Mouse (Mus musculus): ENCODE measurements around the gene Ubfd1. TPM values are rescaled to one million over a fixed set of nuclear protein-coding genes. Genes with fewer than 3 reads are reported as not detected.
"Not testable (repeated sequence)": the region's sequence is repeated elsewhere in the genome, so short reads cannot be mapped to it uniquely, and the experiment has no call there.

Gene Ubfd1
- total RNA-seq, 2 experiments from 2014 or later, result 66.1 to 67.8 TPM

- DNase-seq (ENCODE audit: low spot score in 2 of 2), result peak in 1 of 2 experiments; percentile 19
These were observed 13.0 kb downstream of the Ubfd1 start for GRCm38 (mm10) chr7:122079798-122080554.

DNA sequence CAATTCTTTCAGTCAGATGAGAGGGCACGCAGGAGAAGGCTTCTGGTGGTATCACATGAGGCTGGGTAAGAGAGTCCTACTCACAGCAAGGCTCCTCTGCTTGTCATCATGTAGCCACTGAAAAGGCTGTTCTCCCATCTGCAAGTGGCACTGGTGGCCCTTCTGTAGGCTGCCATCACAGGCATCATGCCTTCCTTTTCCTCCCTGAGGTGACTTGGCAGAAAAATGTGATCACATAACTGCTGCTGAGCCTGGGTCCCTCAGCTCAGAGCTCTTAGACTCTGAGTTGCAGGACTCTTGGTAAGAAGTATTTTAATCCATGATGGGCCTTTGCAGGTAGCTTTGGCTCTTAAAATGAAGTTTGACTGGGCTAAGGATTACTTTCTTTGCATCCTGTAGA lies 14.1 kb downstream of the Ubfd1 start:
- intact Hi-C loops (cut with DNase I), result no loop called here
- DNase-seq (ENCODE audit: low spot score in 2 of 2), result no peak

More at GRCm38 (mm10) chr7:122079798-122080554, 13.0 kb downstream of the Ubfd1 start:
- intact Hi-C loops (cut with DNase I), result no loop called here

DNA sequence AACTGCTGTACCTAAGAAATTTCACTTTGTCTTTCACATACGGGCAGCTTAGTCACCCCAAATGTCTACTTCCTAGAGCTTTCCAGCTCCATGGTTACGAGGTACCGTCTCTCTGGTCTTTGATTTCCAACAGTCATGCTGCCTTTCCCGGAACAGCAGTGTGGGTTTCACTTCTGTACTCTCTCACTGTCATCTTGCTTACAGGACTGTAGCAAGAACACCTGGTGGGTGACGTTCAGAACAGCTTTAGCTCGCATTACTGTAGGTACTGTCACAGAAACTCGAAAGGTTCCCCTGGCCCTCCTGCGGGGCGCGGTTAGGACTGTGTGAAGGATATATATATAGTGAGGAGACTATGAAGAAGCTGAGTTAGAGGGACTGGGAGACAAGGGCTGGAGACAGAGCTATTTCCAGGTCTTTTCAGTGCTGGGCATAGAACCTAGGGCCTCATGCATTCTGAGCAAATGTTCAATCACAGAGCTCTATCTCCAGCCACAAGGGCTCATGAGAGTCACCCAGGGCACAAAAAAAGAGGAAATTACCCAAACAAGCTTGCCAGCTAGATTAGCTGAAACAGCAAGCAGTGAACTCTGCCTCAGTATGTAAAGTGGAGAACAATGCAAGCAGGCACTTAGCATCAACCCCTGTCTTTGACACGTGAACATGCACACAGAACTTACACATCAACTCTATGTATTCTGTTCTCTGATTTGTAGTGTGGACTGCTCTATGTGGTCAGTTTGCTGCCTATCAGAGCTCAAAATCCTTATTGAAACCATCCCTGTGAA lies 20.4 kb downstream of the Ubfd1 start:
- DNase-seq (ENCODE audit: low spot score in 2 of 2), result peak in 1 of 2 experiments; percentile 10
- intact Hi-C loops (cut with DNase I), result no loop called here

GRCm38 (mm10) chr7:122094564-122095330 lies 27.8 kb downstream of the Ubfd1 start:
- DNase-seq (ENCODE audit: low spot score in 2 of 2), result no peak
- intact Hi-C loops (cut with DNase I), result no loop called here

DNA sequence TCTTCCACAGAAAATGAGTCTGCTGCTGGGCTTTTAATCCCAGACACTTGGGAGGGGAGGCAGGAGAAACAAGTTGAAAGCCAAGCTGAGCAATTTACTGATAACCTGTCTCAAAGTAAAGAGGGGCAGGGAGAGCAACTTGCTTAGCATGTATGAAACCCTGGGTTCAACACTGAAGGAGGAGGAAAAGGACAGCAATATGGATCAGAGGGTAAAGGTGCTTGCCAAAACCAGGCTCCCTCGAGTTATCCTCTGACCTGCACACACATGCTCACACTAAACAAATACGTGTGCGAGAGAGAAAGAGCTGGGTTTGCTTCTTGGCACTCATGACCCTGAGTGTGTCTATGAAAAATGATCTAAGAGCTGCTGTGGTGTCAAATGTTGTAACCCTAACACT lies 31.0 kb downstream of the Ubfd1 start:
- intact Hi-C loops (cut with DNase I), result no loop called here
- DNase-seq (ENCODE audit: low spot score in 2 of 2), result no peak

DNA sequence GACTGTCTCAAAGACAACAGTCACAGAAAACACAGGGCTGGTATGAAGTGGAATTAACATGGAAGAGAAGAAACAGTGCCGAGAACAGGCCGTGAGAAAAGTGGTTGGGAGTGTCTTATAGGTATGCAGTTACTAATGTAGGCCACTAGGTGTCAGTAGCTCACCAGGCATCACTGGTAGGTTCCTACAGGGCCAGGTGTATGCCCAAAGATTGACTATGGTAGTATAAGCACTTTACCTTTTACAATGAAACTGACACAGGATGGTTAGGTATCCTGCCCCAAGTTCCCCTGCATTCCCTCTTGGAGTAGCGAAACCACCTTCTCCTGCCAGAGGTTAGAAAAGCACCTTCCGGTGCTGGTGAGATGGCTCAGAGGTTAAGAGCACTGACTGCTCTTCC lies 32.2 kb downstream of the Ubfd1 start:
- intact Hi-C loops (cut with DNase I), result no loop called here
- peak; percentile 33 to 47 for DNase-seq (ENCODE audit: low spot score in 2 of 2)

DNA sequence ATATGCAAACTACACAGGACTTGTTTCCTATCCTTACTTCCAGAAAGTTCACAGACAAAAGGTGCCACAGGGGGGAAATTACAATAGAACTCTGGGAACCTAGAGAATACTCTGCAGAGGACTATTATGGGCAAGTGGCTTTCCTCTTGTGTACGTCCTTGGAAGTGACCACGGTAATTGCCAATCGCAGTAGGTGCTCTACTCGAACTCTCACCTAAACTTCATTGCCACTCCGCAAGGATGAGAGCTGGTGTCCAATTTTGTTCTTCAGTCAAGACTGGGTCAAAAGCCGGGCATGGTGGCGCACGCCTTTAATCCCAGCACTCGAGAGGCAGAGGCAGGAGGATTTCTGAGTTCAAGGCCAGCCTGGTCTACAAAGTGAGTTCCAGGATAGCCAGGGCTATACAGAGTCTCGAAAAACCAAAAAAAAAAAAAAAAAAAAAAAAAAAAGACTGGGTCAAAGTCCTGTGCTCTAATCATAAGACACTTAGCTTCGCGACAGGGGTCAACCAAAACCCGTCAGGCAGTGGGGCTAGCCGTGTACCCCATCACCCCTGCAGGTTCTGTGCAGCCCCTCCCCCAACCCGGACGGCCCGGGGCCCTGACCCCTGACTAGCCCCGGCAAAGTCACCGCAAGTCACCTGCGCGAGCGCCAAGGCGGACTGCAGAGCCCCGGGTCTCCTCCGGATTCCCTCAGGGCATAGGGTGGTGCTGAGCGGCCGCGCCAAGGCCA lies 34.2 kb downstream of the Ubfd1 start:
- intact Hi-C loops (cut with DNase I); DNase-seq (ENCODE audit: low spot score in 2 of 2): not testable (repeated sequence)

DNA sequence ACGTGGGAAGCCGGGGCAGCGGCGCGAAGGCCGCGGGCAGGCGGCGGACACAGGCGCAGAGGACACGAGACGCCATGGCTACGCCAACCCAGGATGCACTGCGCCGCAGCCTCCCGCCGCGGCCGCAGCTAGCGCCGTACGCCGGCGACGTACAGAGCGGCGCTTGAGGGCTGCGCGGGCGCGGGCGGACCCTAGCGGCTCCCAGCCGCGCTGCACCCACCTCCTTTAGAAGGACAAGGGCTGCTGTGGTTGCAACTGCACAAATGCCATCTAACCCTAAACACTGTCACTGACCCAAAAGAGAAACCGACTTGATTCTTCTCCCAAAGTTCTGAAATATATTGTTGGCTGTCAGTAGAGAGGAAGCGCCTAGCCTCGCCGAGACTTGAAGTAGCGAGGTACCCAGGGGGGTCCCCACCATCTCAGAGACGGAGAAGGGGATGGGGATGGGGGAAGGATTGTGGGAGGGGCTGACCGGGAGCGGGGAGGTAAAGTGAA lies 34.8 kb downstream of the Ubfd1 start, which contains the start of gene Ndufab1:
TSS of gene Ndufab1 (minus strand) at position 140 of the 498 bp plus-strand sequence.
- DNase-seq (ENCODE audit: low spot score in 2 of 2), result peak; percentile 90 to 91

GRCm38 (mm10) chr7:122108206-122108605 lies 41.2 kb downstream of the Ubfd1 start:
- DNase-seq (ENCODE audit: low spot score in 2 of 2), result no peak
- intact Hi-C loops (cut with DNase I), result no loop called here

More for the DNA sequence above, 34.8 kb downstream of the Ubfd1 start, which contains the start of gene Ndufab1:
- intact Hi-C loops (cut with DNase I), result no loop called here

DNA sequence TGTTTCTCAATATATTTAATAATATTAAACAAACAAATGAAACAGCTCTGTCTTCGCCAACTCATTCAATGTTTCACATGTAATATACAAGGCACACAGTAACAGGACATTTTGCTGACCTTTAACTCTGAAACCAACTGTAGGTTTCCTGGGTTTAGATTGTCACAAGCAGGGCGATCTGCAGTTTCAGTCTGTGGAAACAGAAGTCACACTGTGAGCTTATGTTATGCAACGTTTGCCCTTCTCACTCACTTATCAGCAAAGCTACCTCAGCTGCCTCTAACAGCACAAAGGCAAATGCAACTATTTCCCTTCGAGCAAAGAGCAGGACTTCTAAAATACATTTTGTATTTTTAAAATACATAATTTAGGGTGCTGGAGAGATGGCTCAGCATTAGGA lies 56.5 kb downstream of the Ubfd1 start:
- intact Hi-C loops (cut with DNase I), result no loop called here
- no peak for DNase-seq (ENCODE audit: low spot score in 2 of 2)

- no peak for DNase-seq (ENCODE audit: low spot score in 2 of 2)
- intact Hi-C loops (cut with DNase I), result no loop called here
These were observed 58.7 kb downstream of the Ubfd1 start for GRCm38 (mm10) chr7:122125636-122126035.

DNA sequence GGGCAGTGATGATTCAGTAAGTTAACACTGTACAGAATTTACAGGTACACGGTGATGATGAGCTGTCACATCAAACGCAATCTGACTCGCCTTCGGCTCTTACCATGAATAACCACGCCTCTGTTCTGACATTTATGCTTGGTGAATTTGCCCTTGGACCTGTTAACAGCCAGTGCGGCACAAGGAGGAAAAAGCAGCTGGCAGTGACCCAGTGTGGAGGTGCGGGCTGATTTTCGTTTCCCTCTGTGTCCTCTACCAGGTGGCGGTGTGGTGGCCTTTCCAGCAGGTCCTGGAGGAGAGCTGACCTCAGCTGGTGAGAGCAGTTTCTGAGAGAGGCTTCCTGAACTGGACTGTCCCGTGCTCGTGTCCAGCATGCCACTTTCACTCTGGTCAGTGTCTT lies 60.0 kb downstream of the Ubfd1 start:
- DNase-seq (ENCODE audit: low spot score in 2 of 2), result no peak
- intact Hi-C loops (cut with DNase I), result no loop called here

Other genes with a start within 250 kb of the Ubfd1 start
- gene Scnn1b, start 202.1 kb upstream of the Ubfd1 start, total RNA-seq (2021), result not detected
- gene Cog7, start 85.5 kb upstream of the Ubfd1 start, total RNA-seq (2021), result 10 to 100 TPM; 39.4 to 40.9 TPM
- gene Gga2, start 46.0 kb upstream of the Ubfd1 start, total RNA-seq (2021), result 10 to 100 TPM; 27.7 to 33.5 TPM
- 1 to 10 TPM; 8.3 to 9.0 TPM for gene Ears2, start 88 bp downstream of the Ubfd1 start, total RNA-seq (2021)
- gene Ndufab1, start 34.7 kb downstream of the Ubfd1 start, total RNA-seq (2021), result 100 to 1,000 TPM; 258 to 307 TPM
- gene Palb2, start 65.8 kb downstream of the Ubfd1 start, total RNA-seq (2021), result 1 to 10 TPM; 1.0 to 2.6 TPM
- 100 to 1,000 TPM in 1 of 2 experiments, 10 to 100 TPM in 1; 99.1 to 105 TPM for gene Dctn5, start 65.9 kb downstream of the Ubfd1 start, total RNA-seq (2021)
- 1 to 10 TPM; 1.4 to 2.2 TPM for gene Plk1, start 92.3 kb downstream of the Ubfd1 start, total RNA-seq (2021)
- under 1 TPM; 0.25 to 0.44 TPM for gene Ern2, start 119.0 kb downstream of the Ubfd1 start, total RNA-seq (2021)
- 1 to 10 TPM; 3.3 to 4.0 TPM for gene Chp2, start 152.3 kb downstream of the Ubfd1 start, total RNA-seq (2021)
- gene Prkcb, start 221.6 kb downstream of the Ubfd1 start, total RNA-seq (2021), result 1,000 to 10,000 TPM; 1,042 to 1,074 TPM

Measured in left cerebral cortex, postnatal 25 days (tissue).